Mouse (Mus musculus) kidney, postnatal 25 days (tissue): Measurements from ENCODE around the gene 1110017D15Rik.
A peak's percentile ranks its signal among the peaks of the same experiment; 100 is the strongest.

ENCODE experiments used
- DNase-seq, 2 experiments: peaks; one replicate each; pipeline ENCODE4 v3.0.0; 2021; ENCODE audit warnings: mixed read lengths in 2 of 2

Gene 1110017D15Rik

DNA sequence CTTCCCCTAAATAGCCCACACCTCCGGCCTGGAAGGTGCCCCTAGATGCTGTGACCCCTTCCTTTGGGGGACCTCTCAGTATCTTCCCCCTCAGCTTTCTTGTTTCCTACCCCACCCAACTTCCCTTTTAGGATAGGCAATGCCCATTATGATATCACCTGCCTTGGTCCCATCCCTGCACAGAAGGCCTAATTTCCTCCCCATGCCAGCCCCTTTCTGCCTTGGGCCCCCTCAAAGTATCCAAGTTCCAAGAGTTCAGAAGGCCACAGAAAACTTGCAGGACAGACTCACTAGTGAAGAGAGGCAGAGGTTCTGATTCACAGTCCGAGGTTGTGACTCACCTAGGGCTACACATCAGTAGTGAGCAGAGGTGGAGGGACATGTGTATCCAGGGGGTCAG, at the start of gene 1110017D15Rik:
Gene 1110017D15Rik, minus strand, starts transcription at position 101 of the 400 bp plus-strand sequence.
- DNase-seq: no peak

DNA sequence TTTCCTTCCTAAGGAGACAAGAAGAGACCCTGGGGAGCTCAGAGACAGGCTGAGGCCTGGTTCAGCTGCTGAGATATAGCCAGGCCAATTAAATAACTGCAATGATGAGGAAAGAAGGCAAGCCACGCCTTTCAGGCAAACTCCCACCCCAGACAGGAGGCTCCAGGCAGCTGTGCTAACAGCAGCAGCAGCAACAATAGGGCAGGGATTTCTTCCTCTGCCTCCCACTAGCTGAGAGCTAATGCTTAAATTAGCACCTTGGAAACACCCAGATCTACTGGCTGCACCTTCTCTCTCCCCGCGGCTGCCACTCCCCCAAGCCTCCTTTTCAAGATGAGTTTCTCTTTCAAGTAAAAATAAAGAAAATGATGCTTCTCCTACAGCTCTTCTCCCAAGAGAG, 49.0 kb upstream of the 1110017D15Rik start:
- DNase-seq: no peak

DNA sequence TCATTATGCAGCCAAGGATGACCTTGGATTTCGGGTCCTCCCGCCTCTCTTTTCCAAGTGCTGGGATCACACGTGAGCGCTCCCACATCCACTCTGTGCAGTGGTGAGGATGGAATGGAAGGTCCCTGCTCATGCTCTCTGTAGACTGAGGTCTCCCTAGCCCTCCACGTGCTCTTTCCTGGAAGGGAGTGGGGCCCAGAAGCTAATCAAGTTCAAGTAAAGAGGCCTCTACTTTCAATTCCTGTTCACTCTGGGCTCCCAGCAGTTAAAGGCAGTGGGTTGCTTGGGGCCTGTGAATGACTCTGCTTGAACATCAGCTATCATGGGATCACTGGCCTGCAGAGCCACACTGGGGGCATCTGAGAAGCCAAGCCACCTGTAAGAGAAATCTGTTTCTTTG, 46.2 kb upstream of the 1110017D15Rik start:
- no peak for DNase-seq

DNA sequence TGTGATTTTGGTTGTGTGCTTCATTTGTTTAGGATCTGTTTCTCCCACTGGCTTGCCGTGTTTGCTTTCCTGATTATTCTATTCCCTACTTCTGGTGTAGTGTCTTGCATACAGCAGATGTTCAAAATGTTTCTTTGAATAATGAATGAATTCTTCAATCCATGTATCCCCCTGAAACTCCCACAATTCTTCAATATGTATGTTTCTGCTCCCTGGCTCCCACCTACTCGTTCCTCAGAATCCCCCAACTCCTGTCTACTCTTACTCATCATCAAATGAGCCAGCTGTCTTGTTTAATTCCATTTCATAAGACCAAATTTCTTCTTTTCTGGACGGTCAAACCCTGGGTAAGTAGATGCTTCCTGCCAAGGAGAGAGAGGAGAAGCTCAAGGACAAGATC, 40.0 kb upstream of the 1110017D15Rik start:
- DNase-seq: no peak

DNA sequence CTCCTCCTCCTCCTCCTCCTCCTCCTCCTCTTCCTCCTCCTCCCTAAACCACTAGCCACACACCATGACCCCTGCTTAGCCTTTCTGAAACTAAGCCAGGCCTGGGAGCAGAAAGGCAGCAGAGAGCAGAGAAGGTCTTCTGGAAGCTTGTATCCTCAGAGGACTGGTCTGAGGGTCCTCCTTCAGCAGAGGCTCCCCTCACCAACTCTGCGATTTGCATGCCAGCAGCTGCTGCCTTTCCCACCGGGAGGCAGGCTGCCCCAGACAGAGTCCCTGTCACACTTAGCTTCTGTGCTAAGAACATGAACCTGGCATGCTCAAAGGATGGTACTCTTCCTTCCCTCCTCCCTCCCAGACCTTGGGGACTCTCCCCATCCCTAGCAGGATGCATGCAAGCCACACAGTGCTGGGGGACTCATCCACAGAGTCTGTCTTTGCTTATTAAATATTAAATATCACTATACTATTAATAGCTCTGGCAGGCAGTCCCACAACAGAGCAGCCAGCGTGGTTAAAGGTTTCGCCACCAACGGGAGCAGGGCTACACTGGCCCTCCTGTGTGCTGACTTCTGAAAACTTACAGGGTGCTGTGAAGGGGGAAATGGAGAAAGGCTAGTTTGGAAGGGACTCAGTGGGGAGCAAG, 39.3 kb upstream of the 1110017D15Rik start:
- peak in 1 of 2 experiments; percentile 11 for DNase-seq

DNA sequence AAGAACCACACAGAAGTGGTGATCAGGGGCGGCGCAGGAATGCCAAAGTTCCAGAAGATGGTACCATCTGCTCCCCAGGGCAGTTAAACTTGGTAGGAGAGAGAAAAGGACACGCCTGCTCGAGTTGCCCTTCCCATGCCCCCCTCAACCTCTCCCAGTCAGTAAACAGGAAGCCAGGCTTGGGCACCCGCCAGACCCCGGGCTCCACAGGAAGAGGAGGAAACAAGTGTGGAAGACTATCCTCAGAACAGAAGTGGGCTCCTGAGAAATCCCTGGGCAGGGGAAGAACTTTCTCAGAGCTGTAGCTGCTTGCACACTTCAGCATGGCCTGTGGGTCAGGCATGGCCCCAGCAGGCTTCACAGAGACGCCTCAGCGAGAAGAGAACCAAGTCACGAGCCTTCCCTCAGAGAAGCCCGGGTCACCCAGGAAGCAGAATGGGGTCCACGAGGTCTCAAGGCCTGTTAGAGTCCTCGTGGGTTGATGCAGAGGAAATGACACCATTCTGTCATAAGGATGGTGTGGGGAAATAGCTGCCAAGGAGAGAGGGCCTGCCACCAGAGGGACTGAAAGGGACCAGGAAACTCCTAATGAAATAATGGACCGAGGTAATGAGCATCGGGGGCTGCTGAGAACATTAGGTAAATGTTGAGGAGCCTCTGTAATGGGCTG, 38.0 kb upstream of the 1110017D15Rik start:
- DNase-seq: peak; percentile 89 to 91

DNA sequence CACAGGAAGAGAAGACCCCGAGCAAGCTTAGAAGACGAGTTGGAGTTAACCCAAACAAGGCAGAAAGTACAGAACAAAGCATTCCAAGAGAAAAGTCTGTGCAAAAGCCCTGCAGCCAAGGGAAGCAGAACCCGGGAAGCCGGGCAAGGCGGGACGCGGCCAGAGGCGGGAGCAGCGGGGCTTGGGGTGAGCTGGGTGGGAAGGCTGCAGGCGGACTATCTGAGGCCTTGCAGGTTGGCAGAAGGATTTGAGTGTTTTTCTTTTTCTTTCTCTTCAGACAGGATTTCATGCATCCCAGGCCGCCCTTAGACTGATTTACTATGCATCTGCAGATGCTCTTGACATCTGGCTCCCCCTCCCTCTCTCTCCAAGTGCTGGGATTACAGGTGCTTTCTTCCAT, 36.0 kb upstream of the 1110017D15Rik start:
- no peak for DNase-seq

DNA sequence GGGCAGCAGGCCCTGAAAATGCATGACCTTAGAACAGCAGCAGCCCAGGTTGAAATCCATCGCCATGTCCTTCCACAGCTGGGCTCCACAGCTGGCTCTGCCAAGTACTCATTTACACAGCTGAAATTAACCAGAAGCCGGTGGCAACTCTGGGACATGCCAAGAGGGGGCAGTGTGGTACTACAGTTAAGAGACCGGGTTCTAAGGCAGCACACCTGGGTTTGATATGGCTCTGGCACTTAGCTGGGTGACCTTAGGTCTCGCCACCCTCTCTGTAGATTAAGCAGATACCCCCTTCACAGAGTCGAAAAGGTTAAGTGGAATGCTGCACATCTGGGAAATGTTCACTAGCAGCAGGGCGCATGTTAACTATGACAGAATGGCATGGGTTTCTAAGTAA, 35.4 kb upstream of the 1110017D15Rik start:
- peak; percentile 85 to 92 for DNase-seq

DNA sequence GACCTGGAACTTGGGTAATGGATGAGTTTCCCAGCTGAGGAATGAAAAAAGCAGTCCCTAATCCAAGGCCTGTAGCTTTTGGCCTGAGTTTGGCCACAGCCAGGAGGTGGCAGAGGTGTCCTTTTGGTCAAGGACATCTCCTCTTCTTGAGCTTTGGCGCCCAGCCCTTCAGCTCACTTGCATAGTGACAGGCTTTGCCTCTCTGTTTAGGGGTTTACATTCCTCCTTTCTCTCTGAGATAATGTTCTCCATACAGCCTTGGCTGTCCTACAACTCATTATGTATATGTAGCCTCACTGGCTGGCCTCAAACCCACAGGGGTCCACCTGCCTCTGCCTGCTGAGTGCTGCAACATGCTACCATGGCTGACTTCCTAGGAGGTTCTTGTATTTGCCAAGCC, 30.0 kb upstream of the 1110017D15Rik start:
- DNase-seq: no peak

DNA sequence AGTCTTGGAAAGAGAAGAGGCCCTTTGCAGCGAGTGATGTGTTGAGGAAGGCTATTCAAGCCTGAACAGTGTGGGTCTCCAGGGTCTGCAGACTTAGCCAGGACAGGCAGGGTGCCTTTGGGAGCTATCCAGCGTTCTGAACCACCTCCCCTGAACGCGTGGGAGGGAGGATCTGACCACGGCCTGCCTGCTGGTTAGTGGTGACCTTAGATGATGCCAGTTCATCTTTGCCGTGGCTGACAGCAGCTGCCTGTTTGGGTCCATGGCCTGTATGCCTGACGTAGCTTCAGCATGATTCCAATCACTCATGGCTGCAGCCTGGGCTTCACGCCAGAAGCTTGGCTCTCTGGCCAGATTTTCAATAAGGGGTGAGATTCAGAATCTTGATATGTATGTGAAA, 28.9 kb upstream of the 1110017D15Rik start:
- DNase-seq: peak; percentile 47 to 51

DNA sequence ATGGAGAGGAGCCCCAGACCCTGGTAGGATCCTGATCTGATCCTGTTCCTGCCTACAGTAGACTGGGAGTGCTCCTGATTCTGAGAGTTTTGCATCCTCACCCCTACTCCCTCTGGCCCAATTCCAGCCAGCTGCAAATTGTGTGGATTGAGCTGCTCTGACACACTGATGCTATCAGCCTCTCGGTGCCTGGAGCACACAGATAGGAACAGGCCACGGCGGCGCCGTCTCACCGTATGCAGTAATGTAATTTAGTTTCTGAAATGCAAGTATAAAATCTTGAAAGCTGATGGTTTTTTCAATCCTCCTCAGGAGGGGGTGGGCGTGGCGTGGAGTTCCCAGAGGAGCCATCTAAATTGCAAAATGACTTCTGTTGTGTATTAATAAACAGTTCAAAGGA, 25.0 kb upstream of the 1110017D15Rik start:
- DNase-seq: no peak

DNA sequence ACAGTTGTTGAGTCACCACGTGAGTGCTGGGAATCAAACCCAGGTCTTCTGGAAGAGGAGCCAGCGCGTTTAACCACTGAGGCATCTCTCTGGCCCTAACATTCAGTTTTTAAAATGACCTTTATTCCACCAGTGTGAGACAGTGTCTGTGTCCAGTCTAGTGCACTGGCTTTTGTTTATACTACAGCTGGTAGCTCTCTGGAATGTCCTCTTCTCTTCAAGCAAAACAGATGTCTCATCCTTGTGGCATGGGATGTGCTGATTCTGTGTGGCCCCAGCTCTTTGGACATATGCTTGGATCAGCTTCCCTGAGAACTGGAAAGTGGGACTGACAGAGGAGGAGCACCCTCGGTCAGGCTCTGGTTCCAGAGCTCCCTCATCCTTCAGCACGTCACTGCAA, 17.7 kb upstream of the 1110017D15Rik start:
- DNase-seq: no peak

DNA sequence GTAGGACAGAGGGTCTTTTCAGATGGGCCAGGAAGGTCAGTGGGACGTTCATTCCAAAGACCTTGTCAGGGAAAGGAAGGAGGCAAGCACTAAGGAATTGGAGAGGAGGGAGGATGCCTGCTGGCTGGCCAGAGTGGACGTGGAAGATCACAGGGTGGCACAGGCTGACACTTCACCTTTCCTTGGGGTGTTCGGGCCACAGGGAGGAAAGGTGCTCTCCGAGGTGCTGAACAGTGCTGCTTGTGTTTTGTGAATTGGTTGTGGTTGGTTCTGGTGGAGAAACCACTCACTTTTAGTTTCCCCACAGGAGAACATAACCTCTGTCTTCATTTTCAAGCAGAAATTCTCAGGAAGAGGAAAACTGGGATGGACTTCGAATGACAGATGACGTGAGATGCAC, 15.3 kb upstream of the 1110017D15Rik start:
- peak in 1 of 2 experiments; percentile 65 for DNase-seq

DNA sequence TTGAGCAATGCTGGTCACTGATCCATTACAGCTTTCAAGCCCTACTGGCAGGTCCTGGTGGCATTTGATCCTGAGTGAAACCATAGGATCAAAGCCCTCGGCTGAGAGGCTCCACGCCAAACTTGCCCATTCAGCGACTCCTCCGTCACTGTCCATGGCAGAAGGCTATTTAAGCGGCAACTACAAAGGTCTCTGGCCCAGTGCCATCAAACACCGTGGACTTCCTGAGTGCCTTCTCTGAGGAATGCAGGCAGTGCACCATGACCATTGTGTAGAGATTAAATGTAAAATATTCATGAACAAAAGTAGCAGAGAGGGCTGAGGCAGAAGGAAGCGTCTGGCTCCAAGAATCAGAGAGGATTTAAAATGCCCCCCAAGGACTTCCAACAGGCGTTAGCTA, 10.9 kb upstream of the 1110017D15Rik start:
- DNase-seq: peak; percentile 90 to 92

DNA sequence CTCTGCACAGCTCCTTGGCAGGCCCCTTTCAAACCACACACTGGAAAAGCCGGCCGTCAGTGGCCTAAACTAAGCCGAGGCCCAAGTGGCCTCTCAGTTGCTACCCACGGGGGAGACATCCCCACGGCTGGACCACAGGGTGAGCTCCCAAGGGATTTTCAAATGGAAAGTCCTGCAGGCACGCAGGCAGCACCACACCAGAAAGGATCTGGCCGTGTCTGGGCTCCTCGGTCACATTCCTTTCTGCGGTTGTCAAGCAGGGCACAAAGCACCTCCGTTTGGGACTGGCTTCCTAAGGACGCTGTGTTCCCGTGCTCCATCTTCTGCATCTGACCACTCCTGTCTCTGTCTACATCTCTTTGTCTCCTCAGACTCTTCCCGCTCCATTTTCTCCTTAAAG, 9.9 kb upstream of the 1110017D15Rik start:
- DNase-seq: no peak

DNA sequence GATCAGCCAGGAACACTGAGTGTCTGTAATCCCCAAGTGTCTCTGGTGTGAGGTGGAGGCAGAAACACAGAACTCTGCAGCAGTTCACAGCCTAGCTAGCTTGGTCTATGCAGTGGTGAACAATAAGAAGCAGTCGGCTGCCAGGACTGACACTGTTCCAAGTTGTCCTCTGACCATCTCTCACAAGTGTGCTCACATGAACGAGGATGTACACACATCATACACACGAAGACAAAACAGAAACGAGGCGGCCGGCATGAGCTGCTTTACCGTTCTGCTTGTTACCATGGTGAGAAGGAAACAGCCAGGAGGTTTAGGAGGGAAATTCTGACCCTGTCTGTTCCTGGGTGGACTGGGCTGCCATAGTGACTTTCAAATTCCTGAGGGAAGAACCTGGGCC, 9.4 kb upstream of the 1110017D15Rik start:
- no peak for DNase-seq

DNA sequence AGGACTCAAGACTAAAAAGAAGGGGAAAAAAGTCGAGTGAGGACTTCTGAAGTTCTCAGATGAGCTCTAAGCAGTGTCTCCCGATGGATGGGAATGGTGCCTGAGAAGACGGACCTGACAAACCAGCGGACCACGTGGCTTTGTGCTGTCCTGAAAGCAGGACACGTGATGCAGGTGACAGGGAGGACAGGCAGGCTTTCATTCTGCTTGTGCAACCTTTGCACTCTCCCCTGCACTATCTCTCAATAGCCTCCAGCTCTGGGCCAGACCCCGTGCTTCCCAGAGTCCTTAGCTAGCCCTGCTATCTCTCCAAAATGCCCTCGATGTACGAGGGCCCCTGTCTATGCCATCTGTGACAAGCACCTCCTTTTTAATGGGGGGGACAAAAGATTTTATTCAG, 7.7 kb upstream of the 1110017D15Rik start:
- no peak for DNase-seq

DNA sequence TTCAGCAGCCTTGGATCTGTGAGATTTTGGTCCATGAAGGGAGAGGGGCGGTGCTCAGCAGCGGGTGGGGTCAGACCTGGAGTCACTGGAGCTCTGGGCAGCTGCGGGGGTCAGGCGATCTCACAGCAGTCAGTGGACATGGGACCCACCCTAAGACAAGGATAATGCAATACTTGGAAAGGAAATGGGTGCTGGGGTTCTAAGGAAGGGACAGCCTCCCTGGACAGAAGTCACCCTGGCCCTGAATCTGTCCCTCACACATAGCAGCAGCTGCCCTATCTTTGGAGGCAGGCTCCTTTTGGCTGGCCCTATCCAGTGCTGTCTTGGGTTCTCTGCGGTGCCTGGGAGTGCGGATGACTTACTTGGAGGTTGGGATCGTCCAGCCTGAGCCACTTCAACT, 6.7 kb upstream of the 1110017D15Rik start:
- no peak for DNase-seq

DNA sequence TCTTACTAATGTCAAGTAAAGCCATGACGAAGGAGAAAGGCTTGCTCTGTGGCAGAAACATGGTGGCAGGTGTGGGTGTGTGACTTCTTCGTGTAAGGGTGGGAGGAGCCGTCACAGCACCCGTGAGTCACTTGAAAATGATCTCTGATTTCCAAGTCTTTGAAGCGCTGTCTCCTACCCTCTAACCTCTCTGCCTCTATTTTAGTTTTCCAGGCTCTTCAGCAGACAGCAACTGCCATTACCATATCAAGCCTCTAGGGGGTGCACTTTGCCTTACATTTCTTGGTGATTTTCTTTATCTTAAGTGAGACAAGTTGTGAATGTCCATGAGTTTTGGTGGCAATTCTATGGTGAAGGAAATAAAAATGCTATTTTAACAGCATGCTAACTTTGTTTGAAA, 5.7 kb upstream of the 1110017D15Rik start:
- peak in 1 of 2 experiments; percentile 69 for DNase-seq

DNA sequence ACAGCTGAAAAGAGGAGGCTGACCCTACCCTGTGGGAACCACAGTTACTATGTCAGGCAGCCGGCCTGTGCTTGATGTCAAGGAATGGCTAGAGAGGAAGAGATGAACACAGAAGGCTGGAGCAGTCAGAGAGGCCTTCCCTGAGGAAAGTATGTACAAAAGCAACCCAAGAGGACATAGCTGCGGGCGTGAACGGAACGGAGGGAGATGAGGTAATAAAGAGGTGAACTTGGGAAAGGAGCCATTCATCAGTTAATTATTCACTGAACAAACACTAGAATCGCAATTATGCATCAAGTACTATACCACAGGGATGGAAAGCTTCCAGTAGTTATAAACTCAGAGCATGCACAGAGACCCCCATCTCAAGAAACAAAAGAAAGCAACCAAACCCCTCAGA, 5.0 kb upstream of the 1110017D15Rik start:
- no peak for DNase-seq

DNA sequence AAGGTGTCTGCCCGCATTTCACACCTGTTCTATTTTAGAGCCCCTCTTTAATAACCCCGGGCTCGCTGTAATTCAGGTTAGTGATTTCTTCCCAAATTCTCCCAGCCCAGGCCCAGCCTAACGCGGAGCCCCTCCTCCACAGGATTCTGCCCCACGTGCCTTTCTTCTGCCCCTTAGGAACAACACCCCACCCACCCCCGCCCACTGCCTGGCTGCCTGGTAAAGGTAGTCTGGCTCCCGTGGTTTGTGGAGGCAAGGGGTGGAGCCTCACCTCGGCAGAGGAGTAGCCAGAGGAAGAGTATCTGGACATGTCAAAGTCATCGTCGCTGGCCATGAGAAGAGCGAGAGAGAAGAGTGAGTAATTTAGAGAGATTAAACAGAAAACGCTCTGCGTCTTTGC, 3.5 kb upstream of the 1110017D15Rik start:
- DNase-seq: no peak

DNA sequence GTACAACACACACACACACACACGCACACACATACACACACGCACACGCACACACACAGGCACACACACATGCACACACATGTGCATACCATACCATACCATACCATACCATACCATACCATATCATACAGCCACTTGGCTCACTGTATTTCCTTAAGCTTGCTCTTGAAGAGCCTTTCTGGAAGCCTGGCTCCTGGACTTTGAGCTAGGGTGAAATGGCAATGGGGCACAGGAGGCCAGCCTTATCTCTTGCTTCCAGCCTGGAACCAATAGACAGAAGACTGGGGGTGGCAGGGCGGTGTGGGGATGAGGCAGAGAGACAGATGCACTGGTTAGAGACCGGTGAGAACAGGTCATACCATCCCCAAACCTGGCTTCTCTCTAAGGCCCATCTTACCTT, 2.1 kb upstream of the 1110017D15Rik start:
- no peak for DNase-seq

DNA sequence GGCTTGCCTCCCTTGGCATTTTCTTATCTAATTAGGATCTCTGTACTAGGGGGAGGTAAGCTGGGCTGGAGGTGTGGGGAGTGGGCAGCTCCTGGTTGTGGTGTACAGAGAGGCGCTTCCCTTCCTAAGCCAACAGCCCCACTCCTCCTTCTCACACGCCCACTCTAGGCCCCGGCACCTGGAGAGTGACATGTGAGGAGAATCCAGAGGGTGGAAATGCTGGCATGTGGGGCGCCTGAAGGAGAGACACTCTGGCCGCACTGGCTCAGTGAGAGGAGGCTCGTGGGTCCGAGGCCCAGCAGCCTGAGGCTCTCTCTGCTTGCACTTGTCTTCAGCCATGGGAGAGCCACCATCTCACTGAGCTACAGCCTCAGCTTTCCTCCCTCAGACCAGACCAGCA, 1.2 kb upstream of the 1110017D15Rik start:
- no peak for DNase-seq

DNA sequence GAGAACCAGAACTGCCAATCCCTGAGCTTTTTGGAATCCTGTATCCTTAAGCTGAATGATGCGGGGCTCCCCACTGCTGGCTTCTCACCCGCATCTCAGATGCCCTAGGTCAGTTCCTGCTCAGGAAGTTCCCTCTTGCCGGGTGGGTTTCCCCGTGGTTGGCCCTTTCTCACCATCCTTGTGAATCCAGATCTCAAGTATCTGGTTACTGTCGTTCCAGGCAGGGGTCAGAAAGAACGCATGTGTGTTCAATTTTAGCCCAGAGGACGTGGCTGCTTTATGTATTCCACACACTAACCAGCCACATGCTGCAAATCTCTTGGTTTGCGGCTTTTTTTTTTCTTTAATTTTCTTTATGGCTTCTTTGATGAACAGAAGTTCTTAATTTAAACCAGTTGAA, 3.4 kb downstream of the 1110017D15Rik start:
- no peak for DNase-seq

DNA sequence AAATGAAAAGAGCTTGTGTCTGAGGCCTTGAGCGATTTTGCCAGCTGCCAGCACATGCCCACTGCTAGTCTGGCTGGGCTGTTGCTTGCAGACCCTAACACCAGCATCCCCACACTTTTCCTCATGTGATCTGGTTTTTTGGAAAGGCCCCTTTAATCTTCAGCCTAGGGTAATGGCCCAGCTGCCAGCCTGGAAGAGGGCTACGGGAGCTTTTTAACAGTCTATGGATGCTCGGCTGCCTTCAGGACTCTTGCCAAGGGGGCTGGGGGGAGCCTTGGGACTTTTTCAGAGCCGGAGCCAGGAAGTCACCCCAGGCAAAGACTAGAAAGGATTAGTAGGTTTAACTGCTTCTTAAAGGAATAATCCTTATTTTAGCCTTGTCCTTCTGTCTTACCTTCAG, 3.8 kb downstream of the 1110017D15Rik start:
- no peak for DNase-seq
